Mouse (Mus musculus) heart, embryonic 14.5 days (tissue): Measurements from ENCODE around the gene Fgfr2. TPM values are rescaled to one million over a fixed set of nuclear protein-coding genes. Genes with fewer than 3 reads are reported as not detected.

Source experiments
- ATAC-seq: fragments of 200-750 bp; cut with Nextera tagmentation; 2 replicates; pipeline ENCODE4 v1.8.0; 2017; ENCODE audit warnings: low read depth, moderate TSS enrichment; ENCODE audit not compliant: insufficient number of reproducible peaks, insufficient read depth, low FRiP score
- H3K27ac ChIP-seq, 2 experiments: fragments of 200-500 bp in 1 of 2; fragments of 300-500 bp in 1 of 2; sonication (generic) in 1 of 2; replicated peaks in 1 of 2; 2 replicates each; pipeline ENCODE4 v1.5.1; 2012 to 2014; ENCODE audit warnings: low read depth in 2 of 2, low read length in 2 of 2, control low read depth in 1 of 2, mild to moderate bottlenecking in 1 of 2, mixed read lengths in 1 of 2; ENCODE audit not compliant: control insufficient read depth in 1 of 2, insufficient read depth in 1 of 2
- H3K27me3 ChIP-seq: fragments of 300-500 bp; sonication (generic); 2 replicates; pipeline ENCODE4 v1.6.1; 2014; ENCODE audit warnings: mild to moderate bottlenecking, low read length, control low read depth; ENCODE audit not compliant: control insufficient read depth, insufficient read depth
- H3K36me3 ChIP-seq: fragments of 300-500 bp; sonication (generic); 2 replicates; pipeline ENCODE4 v1.6.1; 2014; ENCODE audit warnings: mild to moderate bottlenecking, control low read depth, low read length, mixed read lengths; ENCODE audit not compliant: control insufficient read depth, insufficient read depth
- H3K4me1 ChIP-seq, 2 experiments: fragments of 200-500 bp in 1 of 2; fragments of 300-500 bp in 1 of 2; sonication (generic) in 1 of 2; 2 replicates each; pipeline ENCODE4 v1.6.1; 2012 to 2014; ENCODE audit warnings: low read length in 2 of 2, control low read depth in 1 of 2, mixed read lengths in 1 of 2; ENCODE audit not compliant: control insufficient read depth in 2 of 2, insufficient read depth in 2 of 2
- H3K4me2 ChIP-seq: fragments of 300-500 bp; sonication (generic); 2 replicates; pipeline ENCODE4 v1.6.1; 2014; ENCODE audit warnings: mild to moderate bottlenecking, low read length
- H3K4me3 ChIP-seq, 2 experiments: fragments of 200-500 bp in 1 of 2; fragments of 300-500 bp in 1 of 2; sonication (generic) in 1 of 2; 2 replicates each; pipeline ENCODE4 v1.5.1; 2012 to 2014; ENCODE audit warnings: low read length in 2 of 2, mild to moderate bottlenecking in 2 of 2, control low read depth in 1 of 2, low read depth in 1 of 2, moderate library complexity in 1 of 2; ENCODE audit not compliant: control insufficient read depth in 1 of 2, insufficient read depth in 1 of 2
- H3K9ac ChIP-seq: fragments of 300-500 bp; sonication (generic); 2 replicates; pipeline ENCODE4 v1.6.1; 2014; ENCODE audit warnings: mild to moderate bottlenecking, low read length
- H3K9me3 ChIP-seq: fragments of 300-500 bp; sonication (generic); 2 replicates; pipeline ENCODE4 v1.6.1; 2016; ENCODE audit warnings: low read length, control low read depth; ENCODE audit not compliant: control insufficient read depth
- WGBS: fragments of 180-500 bp; shearing (Covaris S2); extraction: QIAGEN DNeasy Blood & Tissue Kit; methylation state at CpG from one replicate; pipeline ENCODE4 v1.1.7; 2014; 5-methylcytosine and 5-hydroxymethylcytosine counted together
- polyA plus RNA-seq: library from polyadenylated mRNA; unstranded; fragments of >200 nt; fragmentation: Nextera tagmentation; extraction: Ambion mirVana; gene quantifications from 2 replicates; pipeline ENCODE4 v1.2.1, GENCODE M21; 2014

Gene Fgfr2
- polyA plus RNA-seq, 1 experiment from 2014 or later: 22.4 TPM

DNA sequence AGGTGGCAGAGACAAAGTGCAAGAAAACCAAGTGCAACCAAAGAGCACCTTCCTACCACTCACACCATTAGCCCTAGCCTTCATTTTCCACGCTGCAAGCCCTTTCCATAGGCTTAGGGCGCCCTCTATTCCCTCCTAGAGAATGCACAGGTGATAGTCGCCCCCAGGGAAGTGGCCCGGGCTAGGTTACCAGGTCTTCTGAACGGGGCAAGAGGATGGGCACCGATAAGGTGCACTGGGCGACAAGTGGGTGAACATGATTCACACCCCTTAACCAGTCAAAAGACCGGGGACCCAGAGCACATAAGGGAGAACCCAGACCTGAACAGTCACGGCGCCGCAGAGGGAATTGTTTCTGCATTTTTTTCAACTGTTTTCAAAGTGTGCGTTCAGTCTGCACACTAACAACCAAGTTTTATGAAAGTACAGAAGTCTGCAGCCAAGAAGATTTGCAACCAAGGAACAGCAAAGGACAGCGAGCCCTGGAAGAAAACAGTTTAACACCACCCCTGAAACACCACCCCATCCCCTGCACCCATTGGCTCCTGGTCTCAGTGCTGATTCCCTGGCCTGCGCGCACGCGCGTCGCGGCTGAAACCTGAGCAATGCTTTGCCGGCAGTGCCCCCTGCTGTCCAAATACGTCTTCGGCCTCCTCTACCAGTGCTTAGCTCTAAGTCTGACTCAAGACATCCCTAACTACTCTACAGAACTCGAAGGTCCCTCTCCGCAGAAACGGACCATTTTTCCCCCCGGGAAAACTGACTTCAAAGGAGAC lies 571.6 kb downstream of the Fgfr2 start:
- no peaks in the 10 kb centered on the region for H3K27me3 ChIP-seq
- H3K9me3 ChIP-seq: no peaks in the 10 kb centered on the region
- H3K4me1 ChIP-seq: no peaks in the 10 kb centered on the region; a peak in 1 of 4 replicates
- WGBS: 1% methylated on average over 27 of the region's 27 CpGs
- no peak overlapping the region for H3K27ac ChIP-seq
- peak overlapping the region; percentile 49 to 64 for H3K4me3 ChIP-seq
- peak overlapping the region; percentile 83 for H3K4me2 ChIP-seq
- peaks cover 3% of the 10 kb centered on the region for H3K36me3 ChIP-seq
- ATAC-seq: peak; percentile 89
- peak overlapping the region; percentile 70 for H3K9ac ChIP-seq

DNA sequence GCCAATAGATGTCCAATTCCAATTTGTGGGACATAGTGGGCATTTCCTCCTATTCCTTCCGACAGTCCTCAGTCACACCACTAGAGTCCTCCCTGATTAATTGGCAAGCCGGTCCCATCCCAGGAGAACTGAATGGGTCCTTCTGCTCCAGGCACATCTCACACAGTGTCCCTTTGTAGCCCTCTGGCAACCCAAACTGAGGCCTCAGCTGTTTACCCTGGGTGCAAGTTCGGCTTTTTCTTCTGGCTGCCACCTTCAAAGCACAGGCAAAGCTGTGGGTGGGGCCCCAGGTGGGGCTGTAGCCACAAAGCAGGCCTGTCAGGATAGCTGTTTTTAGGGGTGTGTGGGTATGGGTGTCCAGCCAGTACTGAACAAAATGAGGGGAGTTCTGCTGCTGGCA lies 576.0 kb downstream of the Fgfr2 start:
- Histone ChIP-seq H3K4me2 (no peak overlapping the region), H3K4me1 (no peaks in the 10 kb centered on the region; a peak in 1 of 4 replicates), H3K27me3 (no peaks in the 10 kb centered on the region), H3K27ac (no peak overlapping the region), H3K4me3 (no peak overlapping the region), H3K9ac (no peak overlapping the region), H3K36me3 (no peaks in the 10 kb centered on the region), H3K9me3 (no peaks in the 10 kb centered on the region)
- no peak for ATAC-seq
- 69% methylated on average over 3 of the region's 3 CpGs for WGBS

DNA sequence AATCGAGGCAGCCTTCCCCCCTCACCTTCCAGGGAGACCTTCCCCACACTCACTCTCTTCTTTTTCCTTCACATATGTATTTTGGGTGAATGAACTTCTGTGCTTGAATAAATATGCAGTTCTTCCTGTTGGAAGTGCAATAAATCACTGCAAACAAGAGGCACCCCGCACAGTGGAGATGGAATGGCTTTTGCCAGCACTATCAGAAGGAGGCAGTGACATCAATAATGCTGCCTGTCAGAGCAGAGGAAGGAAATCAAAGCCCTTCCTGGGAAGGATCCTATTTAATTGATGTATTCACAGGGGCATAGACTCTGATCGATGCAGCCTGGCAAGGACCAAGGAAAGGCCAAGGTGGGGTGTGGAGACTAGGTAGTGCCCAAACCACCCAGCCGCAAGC lies 580.7 kb downstream of the Fgfr2 start:
- Histone ChIP-seq H3K4me3 (no peak overlapping the region), H3K9ac (no peak overlapping the region), H3K4me1 (no peaks in the 10 kb centered on the region), H3K4me2 (no peak overlapping the region), H3K36me3 (no peaks in the 10 kb centered on the region), H3K9me3 (no peaks in the 10 kb centered on the region), H3K27me3 (no peaks in the 10 kb centered on the region), H3K27ac (no peak overlapping the region)
- WGBS: 83% methylated on average over 4 of the region's 4 CpGs
- ATAC-seq: no peak

DNA sequence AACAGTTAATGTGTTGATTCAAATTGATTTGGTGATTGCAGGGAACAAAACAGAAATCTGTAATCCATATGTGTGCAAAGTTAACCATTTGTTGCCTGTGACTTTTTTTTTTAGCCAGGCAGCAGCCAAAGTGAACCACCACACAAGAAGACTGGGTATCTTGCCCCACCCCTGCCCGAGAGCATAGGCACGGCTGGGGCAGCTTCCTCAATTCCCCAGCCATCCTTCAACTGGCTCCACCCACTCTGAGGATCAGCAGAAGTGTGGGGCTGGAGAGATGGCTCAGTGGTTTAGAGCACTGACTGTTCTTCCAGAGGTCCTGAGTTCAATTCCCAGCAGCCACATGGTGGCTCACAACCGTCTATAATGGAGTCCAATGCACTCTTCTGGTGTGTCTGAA lies 581.6 kb downstream of the Fgfr2 start:
- Histone ChIP-seq H3K9ac (no peak overlapping the region), H3K27me3 (no peaks in the 10 kb centered on the region), H3K4me1 (no peaks in the 10 kb centered on the region), H3K27ac (no peak overlapping the region), H3K9me3 (no peaks in the 10 kb centered on the region), H3K36me3 (no peaks in the 10 kb centered on the region), H3K4me3 (no peak overlapping the region), H3K4me2 (no peak overlapping the region)
- 61% methylated on average over 3 of the region's 3 CpGs for WGBS
- no peak for ATAC-seq

DNA sequence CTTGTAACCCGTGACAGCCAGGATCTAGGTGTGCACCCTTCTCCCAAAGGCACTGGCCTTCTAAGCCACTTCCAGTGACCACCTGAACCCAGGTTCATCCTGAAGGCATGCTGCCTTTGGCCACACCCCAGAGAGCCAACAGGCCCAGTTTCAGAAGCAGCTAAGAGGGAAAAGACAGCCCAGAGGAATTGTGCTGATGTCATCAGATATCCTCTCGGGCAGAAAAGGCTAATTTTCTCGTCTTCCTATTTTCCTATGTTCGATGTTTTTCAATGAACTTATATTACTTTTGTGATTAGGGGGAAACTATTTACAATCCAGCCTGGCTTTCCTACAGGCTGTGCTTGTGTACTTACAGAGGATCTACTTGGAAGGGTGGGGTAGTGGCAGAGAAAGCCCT lies 582.6 kb downstream of the Fgfr2 start:
- H3K4me3 ChIP-seq: no peak overlapping the region
- H3K4me2 ChIP-seq: no peak overlapping the region
- H3K9ac ChIP-seq: no peak overlapping the region
- H3K36me3 ChIP-seq: no peaks in the 10 kb centered on the region
- no peaks in the 10 kb centered on the region for H3K27me3 ChIP-seq
- 76% methylated on average over 4 of the region's 4 CpGs for WGBS
- no peaks in the 10 kb centered on the region for H3K4me1 ChIP-seq
- no peaks in the 10 kb centered on the region for H3K9me3 ChIP-seq
- no peak for ATAC-seq
- no peak overlapping the region for H3K27ac ChIP-seq

DNA sequence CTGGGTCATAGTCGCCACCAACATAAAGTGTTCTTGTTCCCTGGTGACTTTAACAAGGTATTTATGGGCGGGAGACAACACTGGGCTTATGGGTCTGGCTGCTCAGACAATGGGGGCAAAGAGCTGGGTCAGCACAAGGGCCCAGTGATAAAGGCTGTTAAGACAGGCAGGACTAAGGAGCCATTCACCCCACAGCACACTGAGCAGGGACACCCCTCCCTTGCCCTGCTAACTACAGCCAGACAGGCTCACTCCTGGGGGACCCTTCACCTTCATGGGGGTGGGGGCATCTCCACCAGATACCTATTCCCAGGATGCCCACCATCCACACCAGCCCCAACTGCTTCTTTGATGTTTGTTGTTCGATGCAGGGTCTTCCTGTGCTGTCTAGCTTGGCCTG lies 593.9 kb downstream of the Fgfr2 start:
- Histone ChIP-seq H3K9ac (no peak overlapping the region), H3K4me2 (no peak overlapping the region), H3K4me3 (no peak overlapping the region), H3K36me3 (no peaks in the 10 kb centered on the region), H3K27ac (no peak overlapping the region), H3K27me3 (no peaks in the 10 kb centered on the region), H3K4me1 (no peaks in the 10 kb centered on the region), H3K9me3 (no peaks in the 10 kb centered on the region)
- WGBS: 67% methylated on average over 3 of the region's 3 CpGs
- ATAC-seq: no peak

DNA sequence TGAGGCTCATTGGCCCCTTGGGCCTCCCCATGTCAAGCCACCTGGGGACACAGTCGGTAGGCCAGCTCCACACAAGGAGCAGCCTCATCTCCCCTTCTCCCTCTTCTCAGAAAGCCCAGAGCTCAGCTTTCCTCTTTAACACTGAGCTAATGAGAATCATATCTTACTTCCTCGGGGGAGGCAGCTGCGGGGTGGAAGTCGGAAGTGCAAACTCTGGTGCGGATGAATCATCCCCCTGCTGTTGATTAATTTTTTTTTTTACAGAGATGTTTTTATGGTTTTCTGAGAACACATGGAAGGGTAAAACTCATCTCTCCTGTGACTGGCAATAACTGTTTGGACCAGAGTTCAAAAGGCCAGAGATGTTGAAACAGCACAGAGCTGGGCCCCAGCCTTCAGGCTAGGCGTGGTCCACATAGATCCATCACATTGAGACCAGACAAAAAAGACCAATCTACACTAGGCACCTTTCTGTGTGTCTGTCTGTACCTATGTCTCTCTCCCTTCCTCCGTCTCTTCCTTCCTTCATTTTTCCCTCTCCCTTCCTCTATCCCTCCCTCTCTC lies 609.6 kb downstream of the Fgfr2 start:
- no peak for ATAC-seq
- Histone ChIP-seq H3K27ac (no peak overlapping the region), H3K9ac (no peak overlapping the region), H3K4me1 (peaks cover 5 to 7% of the 10 kb centered on the region in 2 experiments; a peak in 2 of 4 replicates), H3K9me3 (no peaks in the 10 kb centered on the region), H3K4me3 (no peak overlapping the region), H3K27me3 (no peaks in the 10 kb centered on the region), H3K4me2 (no peak overlapping the region), H3K36me3 (no peaks in the 10 kb centered on the region)
- WGBS: 69% methylated on average over 7 of the region's 7 CpGs
